Mouse (Mus musculus): ENCODE results near the gene Bbip1.

DNA sequence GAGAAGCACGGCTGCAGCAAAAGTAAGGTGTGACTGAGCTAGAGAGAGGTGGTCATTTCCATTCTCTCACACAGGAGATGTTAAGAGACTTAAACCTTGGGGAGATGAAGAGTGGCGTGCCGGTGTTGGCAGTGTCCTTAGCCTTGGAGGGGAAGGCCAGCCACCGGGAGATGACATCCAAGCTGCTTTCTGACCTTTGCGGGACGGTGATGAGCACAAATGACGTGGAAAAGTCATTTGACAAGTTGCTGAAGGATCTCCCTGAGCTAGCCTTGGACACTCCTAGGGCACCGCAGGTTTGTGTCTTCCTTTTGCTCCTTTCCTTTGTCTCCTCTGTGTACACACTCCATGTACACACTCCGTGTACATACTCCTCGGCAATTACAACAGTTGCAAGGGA is 24.9 kb downstream of the Bbip1 start:
- TF ChIP-seq USF1 (IDR thresholded peaks at IDR 0.05; ENCODE audit: low read depth): no peak
- TF ChIP-seq MYOG (IDR thresholded peaks at IDR 0.05; ENCODE audit: control insufficient read depth, extremely low read depth, insufficient read length): no peak
